Mouse (Mus musculus) MEL (cell line): ENCODE measurements around the gene Prcd. TPM values are rescaled to one million over a fixed set of nuclear protein-coding genes. Genes with fewer than 3 reads are reported as not detected.

Experiments used
- DNase-seq: peaks from one replicate; pipeline ENCODE4 v3.0.0; 2011; ENCODE audit warnings: low read depth, low spot score
- H3K27ac ChIP-seq: 2 replicates; pipeline ENCODE4 v1.5.1; 2012; ENCODE audit warnings: low read depth, mild to moderate bottlenecking, control low read depth, low read length, moderate library complexity; ENCODE audit not compliant: control insufficient read depth
- H3K27me3 ChIP-seq, 2 experiments: fragments of 150-350 bp in 1 of 2; sonication (generic) in 1 of 2; 2 replicates each; pipeline ENCODE4 v1.6.1; 2012; ENCODE audit warnings: low read length in 2 of 2, mild to moderate bottlenecking in 2 of 2, improper control_type of control experiment in 1 of 2, moderate library complexity in 1 of 2; ENCODE audit not compliant: insufficient read depth in 2 of 2, control insufficient read depth in 1 of 2
- H3K36me3 ChIP-seq, 2 experiments: 2 replicates each; pipeline ENCODE4 v1.6.1; 2012 to 2014; ENCODE audit warnings: low read length in 2 of 2, improper control_type of control experiment in 1 of 2, inconsistent platforms in 1 of 2, mild to moderate bottlenecking in 1 of 2; ENCODE audit not compliant: insufficient read depth in 2 of 2, control insufficient read depth in 1 of 2
- H3K4me1 ChIP-seq, 2 experiments: fragments of 150-350 bp in 1 of 2; sonication (generic) in 1 of 2; 2 replicates each; pipeline ENCODE4 v1.6.1; 2012; ENCODE audit warnings: low read length in 2 of 2, improper control_type of control experiment in 1 of 2, mild to moderate bottlenecking in 1 of 2; ENCODE audit not compliant: insufficient read depth in 2 of 2, control insufficient read depth in 1 of 2
- H3K4me3 ChIP-seq, 2 experiments: fragments of 150-350 bp in 1 of 2; sonication (generic) in 1 of 2; 2 replicates each; pipeline ENCODE4 v1.5.1; 2012; ENCODE audit warnings: low read depth in 2 of 2, low read length in 2 of 2, mild to moderate bottlenecking in 2 of 2, moderate library complexity in 2 of 2, control low read depth in 1 of 2, improper control_type of control experiment in 1 of 2; ENCODE audit not compliant: control insufficient read depth in 1 of 2, insufficient read depth in 1 of 2
- H3K79me2 ChIP-seq: 2 replicates; pipeline ENCODE4 v1.6.1; 2012; ENCODE audit warnings: mild to moderate bottlenecking, low read length, moderate library complexity; ENCODE audit not compliant: control insufficient read depth, poor library complexity, insufficient read depth
- H3K9ac ChIP-seq: 2 replicates; pipeline ENCODE4 v1.6.1; 2012; ENCODE audit warnings: low read depth, mild to moderate bottlenecking, control low read depth, low read length, moderate library complexity; ENCODE audit not compliant: control insufficient read depth, poor library complexity, severe bottlenecking
- H3K9me3 ChIP-seq: fragments of 150-350 bp; sonication (generic); replicated peaks from 2 replicates; pipeline ENCODE4 v1.6.1; 2012; ENCODE audit warnings: mild to moderate bottlenecking, low read length, improper control_type of control experiment, moderate library complexity; ENCODE audit not compliant: insufficient read depth
- BHLHE40 ChIP-seq: IDR thresholded peaks from 2 replicates; pipeline ENCODE4 v1.6.1; 2012; ENCODE audit warnings: low read depth, mild to moderate bottlenecking, inconsistent platforms, low read length, improper control_type of control experiment, borderline replicate concordance
- CHD2 ChIP-seq: IDR thresholded peaks from 2 replicates; pipeline ENCODE4 v1.6.1; 2011; ENCODE audit warnings: low read length, improper control_type of control experiment
- ELF1 ChIP-seq: IDR thresholded peaks from 2 replicates; pipeline ENCODE4 v1.6.1; 2014; ENCODE audit warnings: low read depth, mild to moderate bottlenecking, inconsistent platforms, low read length, improper control_type of control experiment, moderate library complexity
- JUND ChIP-seq: IDR thresholded peaks from 2 replicates; pipeline ENCODE4 v1.6.1; 2011; ENCODE audit warnings: low read depth, mild to moderate bottlenecking, improper control_type of control experiment, low read length
- MAFK ChIP-seq: IDR thresholded peaks from 2 replicates; pipeline ENCODE4 v1.6.1; 2011; ENCODE audit warnings: low read depth, mild to moderate bottlenecking, low read length, improper control_type of control experiment, borderline replicate concordance
- MAX ChIP-seq: IDR thresholded peaks from 2 replicates; pipeline ENCODE4 v1.6.1; 2011; ENCODE audit warnings: low read length, improper control_type of control experiment
- MEF2A ChIP-seq: IDR thresholded peaks from 2 replicates; pipeline ENCODE4 v1.6.1; 2014; ENCODE audit warnings: low read depth, mild to moderate bottlenecking, inconsistent platforms, low read length, improper control_type of control experiment; ENCODE audit not compliant: poor library complexity, insufficient replicate concordance, severe bottlenecking; ENCODE audit errors: extremely low read depth
- MYB ChIP-seq: IDR thresholded peaks from 2 replicates; pipeline ENCODE4 v1.6.1; 2011; ENCODE audit warnings: mild to moderate bottlenecking, low read depth, low read length, improper control_type of control experiment
- MYC ChIP-seq: IDR thresholded peaks from 2 replicates; pipeline ENCODE4 v1.6.1; 2011; ENCODE audit warnings: low read depth, mild to moderate bottlenecking, low read length, improper control_type of control experiment, moderate library complexity
- NELFE ChIP-seq: IDR thresholded peaks from 2 replicates; pipeline ENCODE4 v1.6.1; 2011; ENCODE audit warnings: low read depth, low read length, improper control_type of control experiment
- NRF1 ChIP-seq: IDR thresholded peaks from 2 replicates; pipeline ENCODE4 v1.6.1; 2014; ENCODE audit warnings: low read depth, mild to moderate bottlenecking, inconsistent platforms, low read length, improper control_type of control experiment, moderate library complexity; ENCODE audit not compliant: poor library complexity, insufficient read depth, severe bottlenecking
- POLR2A ChIP-seq, 2 experiments: IDR thresholded peaks; 2 replicates each; pipeline ENCODE4 v1.6.1; 2011 to 2012; ENCODE audit warnings: low read length in 2 of 2, mild to moderate bottlenecking in 2 of 2, control low read depth in 1 of 2, improper control_type of control experiment in 1 of 2, low read depth in 1 of 2, moderate library complexity in 1 of 2; ENCODE audit not compliant: control insufficient read depth in 1 of 2, insufficient read depth in 1 of 2, poor library complexity in 1 of 2
- RCOR1 ChIP-seq: IDR thresholded peaks from 2 replicates; pipeline ENCODE4 v1.6.1; 2012; ENCODE audit warnings: low read depth, mild to moderate bottlenecking, inconsistent platforms, low read length, improper control_type of control experiment
- SIN3A ChIP-seq: IDR thresholded peaks from 2 replicates; pipeline ENCODE4 v1.6.1; 2012; ENCODE audit warnings: low read length, improper control_type of control experiment, inconsistent platforms
- SMC3 ChIP-seq: IDR thresholded peaks from 2 replicates; pipeline ENCODE4 v1.6.1; 2011; ENCODE audit warnings: low read depth, low read length, improper control_type of control experiment
- TAL1 ChIP-seq: IDR thresholded peaks from 2 replicates; pipeline ENCODE4 v1.6.1; 2012; ENCODE audit warnings: mild to moderate bottlenecking, inconsistent platforms, low read length, moderate library complexity, mixed read lengths
- TBP ChIP-seq: IDR thresholded peaks from 2 replicates; pipeline ENCODE4 v1.8.0; 2011; ENCODE audit warnings: low read depth, low read length, improper control_type of control experiment
- TCF12 ChIP-seq: IDR thresholded peaks from 2 replicates; pipeline ENCODE4 v1.6.1; 2014; ENCODE audit warnings: low read depth, mild to moderate bottlenecking, inconsistent platforms, low read length, improper control_type of control experiment, moderate library complexity
- UBTF ChIP-seq: IDR thresholded peaks from 2 replicates; pipeline ENCODE4 v1.6.1; 2012; ENCODE audit warnings: low read depth, mild to moderate bottlenecking, inconsistent platforms, low read length, improper control_type of control experiment, moderate library complexity, borderline replicate concordance; ENCODE audit not compliant: insufficient read depth
- USF1 ChIP-seq: IDR thresholded peaks from 2 replicates; pipeline ENCODE4 v1.6.1; 2014; ENCODE audit warnings: low read depth, mild to moderate bottlenecking, inconsistent platforms, low read length, improper control_type of control experiment, moderate library complexity
- ZC3H11A ChIP-seq: IDR thresholded peaks from 2 replicates; pipeline ENCODE4 v1.6.1; 2012; ENCODE audit warnings: low read depth, mild to moderate bottlenecking, inconsistent platforms, low read length, improper control_type of control experiment
- ZKSCAN1 ChIP-seq: IDR thresholded peaks from 2 replicates; pipeline ENCODE4 v1.6.1; 2012; ENCODE audit warnings: low read depth, mild to moderate bottlenecking, inconsistent platforms, low read length, improper control_type of control experiment, moderate library complexity
- ZMIZ1 ChIP-seq: IDR thresholded peaks from 2 replicates; pipeline ENCODE4 v1.6.1; 2012; ENCODE audit warnings: low read depth, mild to moderate bottlenecking, inconsistent platforms, low read length, improper control_type of control experiment, moderate library complexity
- ZNF384 ChIP-seq: IDR thresholded peaks from 2 replicates; pipeline ENCODE4 v1.6.1; 2012; ENCODE audit warnings: low read depth, mild to moderate bottlenecking, inconsistent platforms, low read length, improper control_type of control experiment
- polyA plus RNA-seq, 2 experiments: library from polyadenylated mRNA; stranded (reverse) in 1 of 2; unstranded in 1 of 2; fragments of >175 nt in 1 of 2; fragments of >200 nt in 1 of 2; gene quantifications; 2 replicates each; pipeline versions ENCODE4 v1.2.1 to v1.2.4; 2012; ENCODE audit warnings: low replicate concordance in 2 of 2, low read depth in 1 of 2; ENCODE audit not compliant: insufficient read length in 2 of 2, insufficient read depth in 1 of 2, missing spikeins in 1 of 2
- total RNA-seq: library from RNA; depleted of rRNA; stranded (reverse); fragments of 300-350 nt; gene quantifications from 2 replicates; pipeline ENCODE4 v1.2.3, GENCODE M21; 2012

Gene Prcd
- total and polyA plus RNA-seq, 3 experiments, result 44.4 to 72.2 TPM; not detected in 1

DNA sequence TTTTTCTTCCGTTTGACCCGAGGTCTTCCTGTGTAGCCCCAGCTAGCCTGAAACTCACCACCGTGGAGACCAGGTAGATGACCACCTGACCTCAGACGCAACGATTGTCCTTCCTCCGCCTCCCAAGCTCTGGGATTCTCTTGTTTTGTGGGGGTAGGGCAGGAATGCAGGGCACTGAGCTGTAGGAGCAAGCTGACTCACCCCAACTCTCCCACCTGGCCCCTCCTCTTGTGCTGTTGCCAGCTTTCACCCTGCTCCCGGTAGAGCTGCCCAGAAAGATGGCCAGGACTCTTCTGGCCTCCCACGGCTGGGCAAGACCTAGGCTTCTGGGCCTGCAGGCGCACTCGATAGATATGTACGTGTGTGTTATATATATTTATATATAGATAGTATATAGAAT lies 7.2 kb upstream of the Prcd start:
- H3K27me3 ChIP-seq, result no peaks in the 10 kb centered on the region
- no peaks in the 10 kb centered on the region for H3K9me3 ChIP-seq
- DNase-seq, result no peak
- H3K9ac ChIP-seq, result no peak overlapping the region
- peaks cover 0 to 9% of the 10 kb centered on the region in 2 experiments; a peak in 3 of 4 replicates for H3K4me1 ChIP-seq
- no peak overlapping the region for H3K27ac ChIP-seq
- H3K79me2 ChIP-seq, result no peaks in the 10 kb centered on the region
- no peak overlapping the region for H3K4me3 ChIP-seq
- no peak for TF ChIP-seq POLR2A (IDR thresholded peaks at IDR 0.05; ENCODE audit: control insufficient read depth in 1 of 2, insufficient read depth in 1 of 2, low read depth in 1 of 2, low read length in 2 of 2, poor library complexity in 1 of 2)
- TF ChIP-seq BHLHE40, result no peak
- no peak for TF ChIP-seq RCOR1
- TF ChIP-seq SIN3A, result no peak
- no peak for TF ChIP-seq MYB
- TF ChIP-seq ZNF384, result no peak
- no peak for TF ChIP-seq MAX
- TF ChIP-seq TAL1, result no peak
- TF ChIP-seq TCF12, result no peak
- no peak for TF ChIP-seq SMC3
- no peak for TF ChIP-seq NRF1
- peaks cover 0 to 12% of the 10 kb centered on the region in 2 experiments; a peak in 2 of 4 replicates for H3K36me3 ChIP-seq

DNA sequence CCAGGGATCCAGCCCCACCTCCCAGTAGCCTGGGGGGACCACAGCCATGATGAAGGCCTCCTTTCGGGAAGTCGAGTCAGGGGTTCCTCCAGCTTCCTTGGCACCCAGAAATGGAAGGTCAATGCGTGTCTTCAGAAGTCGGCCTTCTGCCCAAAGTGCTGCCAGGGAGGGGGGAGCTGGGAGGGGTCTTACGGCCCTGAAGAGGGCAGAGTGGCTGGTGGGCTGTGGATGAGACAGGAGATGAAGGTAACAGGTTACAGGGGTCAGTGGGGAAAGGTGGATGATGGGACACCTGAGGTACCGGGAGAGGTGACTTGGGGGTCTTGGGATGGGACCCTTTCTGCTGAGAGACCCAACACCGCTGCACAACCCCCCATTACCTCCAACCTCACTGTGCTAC lies 6.6 kb upstream of the Prcd start:
- no peaks in the 10 kb centered on the region for H3K27me3 ChIP-seq
- peak overlapping the region; percentile 42 for H3K27ac ChIP-seq
- peaks cover 0 to 12% of the 10 kb centered on the region in 2 experiments; a peak in 2 of 4 replicates for H3K36me3 ChIP-seq
- H3K9me3 ChIP-seq, result no peaks in the 10 kb centered on the region
- no peak overlapping the region for H3K4me3 ChIP-seq
- peak overlapping the region; percentile 40; the same call in 1 of the 2 replicates for H3K9ac ChIP-seq
- H3K79me2 ChIP-seq, result no peaks in the 10 kb centered on the region
- H3K4me1 ChIP-seq, result peaks cover 0 to 9% of the 10 kb centered on the region in 2 experiments; a peak in 3 of 4 replicates
- no peak for DNase-seq
- no peak for TF ChIP-seq ZMIZ1
- TF ChIP-seq ELF1, result no peak

DNA sequence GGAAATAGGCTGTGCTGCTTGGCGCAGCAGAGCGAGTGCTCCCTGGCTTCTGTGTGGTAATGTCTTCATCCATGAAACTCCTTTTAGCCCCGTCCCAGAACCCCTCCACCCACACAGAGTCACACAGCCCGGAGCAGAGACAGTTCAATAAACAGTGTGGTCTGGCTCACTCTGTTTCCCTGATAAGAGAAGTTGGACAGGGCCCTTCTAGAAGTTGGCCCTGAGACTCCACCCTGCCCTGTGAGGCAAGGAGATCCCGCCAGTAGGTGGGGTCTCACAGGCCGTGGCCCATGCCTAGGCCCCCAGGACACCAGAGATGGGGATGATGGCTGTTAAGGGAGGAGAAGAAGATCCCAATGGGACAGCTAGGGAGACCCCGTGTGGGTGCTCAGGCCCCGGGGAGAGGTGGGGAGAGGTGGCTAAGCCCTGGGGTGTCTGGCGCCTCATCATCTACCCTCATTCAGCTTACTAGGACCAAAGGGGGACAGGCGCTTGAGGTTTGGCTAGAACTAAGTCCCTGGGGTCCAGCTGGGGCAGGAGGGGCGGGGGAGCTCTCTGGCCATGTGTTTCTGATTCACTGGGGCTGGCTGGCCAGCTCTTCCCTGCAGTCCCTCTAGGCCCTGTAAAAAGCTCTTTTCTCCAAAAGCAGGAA lies 5.9 kb upstream of the Prcd start:
- peak overlapping the region; percentile 52 for H3K27ac ChIP-seq
- peaks cover 0 to 12% of the 10 kb centered on the region in 2 experiments; a peak in 2 of 4 replicates for H3K36me3 ChIP-seq
- no peaks in the 10 kb centered on the region for H3K9me3 ChIP-seq
- no peaks in the 10 kb centered on the region for H3K79me2 ChIP-seq
- peak overlapping the region; percentile 67 for H3K9ac ChIP-seq
- peaks cover 0 to 9% of the 10 kb centered on the region in 2 experiments; a peak in 3 of 4 replicates for H3K4me1 ChIP-seq
- peak; percentile 81 for DNase-seq
- H3K27me3 ChIP-seq, result no peaks in the 10 kb centered on the region
- H3K4me3 ChIP-seq, result peak overlapping the region; percentile 33 to 46
- no peak for TF ChIP-seq ZKSCAN1
- TF ChIP-seq BHLHE40, result no peak
- peak; percentile 34 for TF ChIP-seq TAL1
- TF ChIP-seq NELFE, result peak; percentile 31; the same call in 1 of the 2 replicates
- TF ChIP-seq SMC3, result peak; percentile 49
- no peak for TF ChIP-seq MEF2A
- TF ChIP-seq MYC, result no peak
- no peak for TF ChIP-seq ZNF384
- TF ChIP-seq TBP, result 0 out of 2 replicates have a peak, but pooled peaks have one; percentile 13
- no peak for TF ChIP-seq MAFK
- no peak for TF ChIP-seq MYB
- TF ChIP-seq POLR2A (IDR thresholded peaks at IDR 0.05; ENCODE audit: control insufficient read depth in 1 of 2, insufficient read depth in 1 of 2, low read depth in 1 of 2, low read length in 2 of 2, poor library complexity in 1 of 2), result peak; percentile 48 to 57; a peak in 2 of 4 replicates
- TF ChIP-seq USF1, result no peak
- no peak for TF ChIP-seq JUND
- TF ChIP-seq CHD2, result no peak
- no peak for TF ChIP-seq ZC3H11A
- TF ChIP-seq UBTF, result no peak
- TF ChIP-seq RCOR1, result no peak
- TF ChIP-seq ZMIZ1, result no peak
